Mouse (Mus musculus) testis, adult 2 months (tissue): ENCODE measurements at regions not wholly inside any gene's neighbourhood (a gene's known extent, or its start where the extent isn't known, plus 50 kb on each side); places are given as distances from the start of the nearest gene placed in this dataset.

ENCODE experiments used
- H3K27ac ChIP-seq: fragments of 200-500 bp; 2 replicates; pipeline ENCODE4 v1.5.1; 2012; ENCODE audit warnings: low read depth, low read length; ENCODE audit not compliant: control insufficient read depth, insufficient read depth
- H3K27me3 ChIP-seq: fragments of 200-500 bp; 2 replicates; pipeline ENCODE4 v1.6.1; 2012; ENCODE audit warnings: mild to moderate bottlenecking, low read length, moderate library complexity; ENCODE audit not compliant: control insufficient read depth, insufficient read depth
- H3K36me3 ChIP-seq: fragments of 200-500 bp; 2 replicates; pipeline ENCODE4 v1.6.1; 2012; ENCODE audit warnings: mild to moderate bottlenecking, low read length; ENCODE audit not compliant: control insufficient read depth, insufficient read depth
- H3K4me1 ChIP-seq: fragments of 200-500 bp; 2 replicates; pipeline ENCODE4 v1.6.1; 2012; ENCODE audit warnings: low read length; ENCODE audit not compliant: control insufficient read depth, insufficient read depth
- H3K4me3 ChIP-seq: fragments of 200-500 bp; 2 replicates; pipeline ENCODE4 v1.5.1; 2012; ENCODE audit warnings: low read depth, mild to moderate bottlenecking, low read length, moderate library complexity, mixed read lengths; ENCODE audit not compliant: control insufficient read depth
- CTCF ChIP-seq: fragments of 200-500 bp; IDR thresholded peaks from 2 replicates; pipeline ENCODE4 v1.5.1; 2012; ENCODE audit warnings: low read depth, mild to moderate bottlenecking, inconsistent platforms, low read length, moderate library complexity; ENCODE audit not compliant: control insufficient read depth, insufficient read depth, insufficient replicate concordance
- POLR2A ChIP-seq: fragments of 200-500 bp; IDR thresholded peaks from 2 replicates; pipeline ENCODE4 v1.6.1; 2012; ENCODE audit warnings: low read depth, mild to moderate bottlenecking, inconsistent platforms, low read length, moderate library complexity; ENCODE audit not compliant: control insufficient read depth

DNA sequence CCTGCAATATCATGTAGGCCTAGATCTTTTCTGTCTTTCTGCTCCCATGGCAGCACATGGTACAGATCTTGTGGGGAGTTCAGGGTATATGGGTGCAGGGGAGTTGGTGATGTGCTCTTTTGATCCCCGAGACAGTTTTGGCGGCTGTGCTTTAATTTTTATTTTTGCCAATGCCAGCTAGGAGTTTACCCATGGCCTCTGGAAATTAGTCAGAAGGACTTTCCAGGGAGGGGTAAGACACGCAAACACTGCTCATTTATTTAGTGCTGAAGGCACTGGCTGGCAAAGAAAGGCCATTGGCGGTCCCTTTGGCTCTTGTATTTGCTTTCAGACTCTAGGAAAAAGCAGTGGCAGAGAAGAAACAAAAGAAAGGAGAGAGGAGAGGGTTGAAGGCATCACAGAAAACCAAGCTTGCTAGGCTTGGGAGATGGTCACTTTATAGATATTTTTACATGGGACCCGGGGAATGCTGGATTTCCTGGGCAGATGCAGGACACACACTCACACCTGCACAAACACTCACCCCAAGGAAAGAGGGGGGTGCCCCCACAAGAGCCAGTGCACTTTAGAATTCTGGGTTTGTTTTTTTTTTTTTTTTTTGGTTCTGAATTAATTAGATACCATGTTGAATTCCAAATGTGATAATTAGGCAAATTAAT, 50.4 kb upstream of the Pcdh8 start:
- TF ChIP-seq CTCF (no peak), POLR2A (no peak)
- no peaks in the 10 kb centered on the region for H3K36me3 ChIP-seq

More for the DNA sequence above, 50.4 kb upstream of the Pcdh8 start:
- Histone ChIP-seq H3K4me1 (peaks cover 12% of the 10 kb centered on the region), H3K27ac (no peak overlapping the region), H3K27me3 (no peaks in the 10 kb centered on the region), H3K4me3 (no peak overlapping the region)
